Mouse (Mus musculus): ENCODE results near the gene Akr1b3. TPM values are rescaled to one million over a fixed set of nuclear protein-coding genes. Genes with fewer than 3 reads are reported as not detected.

Akr1b3 gene
- total and polyA plus RNA-seq, 2 experiments from 2014 or later, result 165 to 175 TPM

DNA sequence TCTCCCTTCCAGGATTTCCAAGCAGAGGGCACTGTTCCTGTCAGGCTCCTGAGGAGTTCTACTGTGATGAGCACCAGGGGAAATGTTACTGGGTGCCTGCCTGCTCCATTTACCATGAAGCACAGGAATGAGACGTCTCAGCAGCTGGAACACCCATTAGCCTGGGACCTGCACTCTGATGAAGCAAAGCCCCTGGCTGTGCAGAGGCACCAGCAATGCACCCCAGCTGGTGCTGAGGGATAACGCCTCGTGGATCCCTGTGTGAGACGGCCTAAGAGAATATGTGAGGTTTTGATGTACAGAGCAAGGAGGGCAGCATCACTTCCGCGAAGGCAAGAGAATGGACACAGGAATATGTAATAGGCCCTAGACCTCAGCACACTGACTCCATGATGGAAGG is 10.5 kb downstream of the Akr1b3 start:
- no peak for TF ChIP-seq EP300 (IDR thresholded peaks at IDR 0.05; ENCODE audit: low read depth)
- no peak for TF ChIP-seq CTCF (IDR thresholded peaks at IDR 0.05; ENCODE audit: low read depth)
- 91% methylated on average over 6 of the region's 6 CpGs for WGBS
- H3K4me2 ChIP-seq (ENCODE audit: low read depth, low read length), result no peak overlapping the region

DNA sequence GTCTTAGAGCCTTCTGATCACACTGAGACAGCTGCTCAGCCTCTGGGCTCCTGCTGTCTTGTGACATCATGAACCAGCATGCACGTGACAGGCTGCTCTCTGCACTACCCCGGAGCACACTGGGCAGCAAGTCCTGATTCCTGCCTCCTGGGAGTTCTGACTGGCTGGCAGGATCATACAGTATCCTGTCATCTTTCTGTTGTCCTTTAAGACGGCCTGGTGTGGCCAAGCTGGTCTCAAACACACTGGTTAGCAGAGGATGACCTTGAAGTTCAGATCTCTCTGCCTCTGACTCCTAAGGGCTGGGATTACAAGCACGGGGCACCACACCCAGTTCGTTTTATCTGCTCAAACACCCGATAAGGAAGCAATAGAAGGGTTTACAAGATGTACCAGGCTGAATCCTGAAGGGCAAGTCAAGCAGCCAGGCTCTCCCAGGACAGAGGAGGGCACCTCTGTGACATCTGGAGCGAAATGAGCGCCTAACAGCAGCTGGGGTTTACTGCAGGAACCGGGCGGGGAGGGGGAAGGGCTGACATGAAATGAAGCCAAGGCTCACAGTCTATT is 12.5 kb downstream of the Akr1b3 start:
- H3K27ac ChIP-seq (ENCODE audit: low read depth), result peak overlapping the region; percentile 62
- peaks cover 6% of the 10 kb centered on the region; the same call in 1 of the 2 replicates for H3K4me1 ChIP-seq (ENCODE audit: control insufficient read depth, insufficient read depth)
- H3K36me3 ChIP-seq (replicated peaks; ENCODE audit: control insufficient read depth, insufficient read depth, low read length), result peaks cover 49% of the 10 kb centered on the region
- DNase-seq (ENCODE audit: low spot score), result peak; percentile 27
- ATAC-seq (ENCODE audit: insufficient read depth, low read depth), result peak; percentile 80
- TF ChIP-seq CTCF (IDR thresholded peaks at IDR 0.05; ENCODE audit: low read depth) (no peak), EP300 (IDR thresholded peaks at IDR 0.05; ENCODE audit: low read depth) (no peak)
- 34% methylated on average over 10 of the region's 10 CpGs for WGBS
- no peaks in the 10 kb centered on the region for H3K27me3 ChIP-seq (ENCODE audit: control insufficient read depth, insufficient read depth, low read length)
- H3K4me2 ChIP-seq (ENCODE audit: low read depth, low read length), result no peak overlapping the region
- no peaks in the 10 kb centered on the region for H3K9me3 ChIP-seq (replicated peaks; ENCODE audit: control insufficient read depth, low read length)
- H3K9ac ChIP-seq (replicated peaks; ENCODE audit: low read depth, low read length), result no peak overlapping the region
- H3K4me3 ChIP-seq (ENCODE audit: low read depth, low read length), result no peak overlapping the region

More for the DNA sequence above, 10.5 kb downstream of the Akr1b3 start:
- no peaks in the 10 kb centered on the region for H3K9me3 ChIP-seq (replicated peaks; ENCODE audit: control insufficient read depth, low read length)
- ATAC-seq (ENCODE audit: insufficient read depth, low read depth), result no peak
- H3K27ac ChIP-seq (ENCODE audit: low read depth), result no peak overlapping the region
- no peaks in the 10 kb centered on the region for H3K27me3 ChIP-seq (ENCODE audit: control insufficient read depth, insufficient read depth, low read length)
- peaks cover 6% of the 10 kb centered on the region; the same call in 1 of the 2 replicates for H3K4me1 ChIP-seq (ENCODE audit: control insufficient read depth, insufficient read depth)
- DNase-seq (ENCODE audit: low spot score), result no peak
- no peak overlapping the region for H3K4me3 ChIP-seq (ENCODE audit: low read depth, low read length)
- peaks cover 68% of the 10 kb centered on the region for H3K36me3 ChIP-seq (replicated peaks; ENCODE audit: control insufficient read depth, insufficient read depth, low read length)
- no peak overlapping the region for H3K9ac ChIP-seq (replicated peaks; ENCODE audit: low read depth, low read length)

DNA sequence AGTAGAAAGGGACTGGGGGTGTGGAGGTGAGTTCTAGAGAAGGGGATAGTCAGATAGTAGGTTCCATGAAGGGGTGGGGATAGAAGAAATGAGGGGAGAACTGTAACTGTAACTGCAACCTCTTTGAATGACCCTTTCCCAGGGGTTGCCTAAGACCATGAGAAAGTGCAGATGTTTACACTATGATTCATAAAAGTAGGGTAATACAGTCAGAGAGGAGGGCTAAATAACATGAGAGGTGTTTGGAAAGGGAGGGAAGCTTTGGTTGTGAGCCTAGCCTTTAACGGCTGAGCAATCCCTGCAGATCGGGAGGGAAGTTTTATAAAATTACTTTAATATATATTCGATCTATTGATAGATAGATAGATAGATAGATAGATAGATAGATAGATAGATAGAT is 20.2 kb downstream of the Akr1b3 start:
- Histone ChIP-seq H3K27me3 (ENCODE audit: control insufficient read depth, insufficient read depth, low read length) (no peaks in the 10 kb centered on the region), H3K36me3 (replicated peaks; ENCODE audit: control insufficient read depth, insufficient read depth, low read length) (no peaks in the 10 kb centered on the region), H3K9me3 (replicated peaks; ENCODE audit: control insufficient read depth, low read length) (no peaks in the 10 kb centered on the region), H3K9ac (replicated peaks; ENCODE audit: low read depth, low read length) (no peak overlapping the region), H3K27ac (ENCODE audit: low read depth) (no peak overlapping the region), H3K4me2 (ENCODE audit: low read depth, low read length) (no peak overlapping the region), H3K4me3 (ENCODE audit: low read depth, low read length) (no peak overlapping the region), H3K4me1 (ENCODE audit: control insufficient read depth, insufficient read depth) (no peaks in the 10 kb centered on the region)
- no peak for ATAC-seq (ENCODE audit: insufficient read depth, low read depth)
- TF ChIP-seq EP300 (IDR thresholded peaks at IDR 0.05; ENCODE audit: low read depth) (no peak), CTCF (IDR thresholded peaks at IDR 0.05; ENCODE audit: low read depth) (no peak)
- WGBS, result 86% methylated on average over 3 of the region's 3 CpGs
- no peak for DNase-seq (ENCODE audit: low spot score)

GRCm38 (mm10) chr6:34295437-34295836 is 21.8 kb downstream of the Akr1b3 start:
- ATAC-seq (ENCODE audit: insufficient read depth, low read depth) (no peak), DNase-seq (ENCODE audit: low spot score) (no peak)
- 85% methylated on average over 9 of the region's 9 CpGs for WGBS
- Histone ChIP-seq H3K9ac (replicated peaks; ENCODE audit: low read depth, low read length) (no peak overlapping the region), H3K4me2 (ENCODE audit: low read depth, low read length) (no peak overlapping the region), H3K27me3 (ENCODE audit: control insufficient read depth, insufficient read depth, low read length) (no peaks in the 10 kb centered on the region), H3K9me3 (replicated peaks; ENCODE audit: control insufficient read depth, low read length) (no peaks in the 10 kb centered on the region), H3K27ac (ENCODE audit: low read depth) (no peak overlapping the region), H3K4me3 (ENCODE audit: low read depth, low read length) (no peak overlapping the region), H3K4me1 (ENCODE audit: control insufficient read depth, insufficient read depth) (no peaks in the 10 kb centered on the region), H3K36me3 (replicated peaks; ENCODE audit: control insufficient read depth, insufficient read depth, low read length) (no peaks in the 10 kb centered on the region)
- TF ChIP-seq EP300 (IDR thresholded peaks at IDR 0.05; ENCODE audit: low read depth) (no peak), CTCF (IDR thresholded peaks at IDR 0.05; ENCODE audit: low read depth) (no peak)

DNA sequence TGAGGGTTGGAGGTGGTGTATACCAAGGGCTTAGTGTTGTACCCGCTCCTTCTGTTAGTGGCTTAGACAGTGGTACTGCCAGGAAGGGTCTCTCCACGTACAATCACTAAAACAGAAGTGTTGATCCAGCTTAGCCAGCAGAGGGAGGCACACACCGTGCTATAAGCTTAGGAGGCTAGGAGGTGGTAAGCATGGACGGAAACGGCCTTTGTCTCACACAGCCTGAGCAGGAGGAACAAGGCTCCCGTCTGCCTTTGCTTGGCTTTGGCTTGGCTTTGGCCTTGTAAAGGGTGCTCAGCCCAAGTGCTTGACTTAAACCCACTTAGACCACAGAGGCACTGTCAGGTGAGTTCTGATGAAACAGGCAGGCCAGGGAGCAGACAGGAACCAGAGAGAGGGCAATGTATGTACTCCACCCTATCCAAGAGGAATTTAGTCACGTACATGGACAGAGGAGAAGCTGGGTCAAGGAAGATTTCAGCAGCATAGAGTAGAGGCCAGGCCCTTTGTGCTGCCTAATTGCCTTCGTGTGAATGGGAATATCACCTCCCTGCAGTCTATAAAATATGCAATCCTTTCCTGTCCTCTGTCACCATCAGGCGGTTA is 24.3 kb downstream of the Akr1b3 start:
- H3K4me1 ChIP-seq (ENCODE audit: control insufficient read depth, insufficient read depth), result no peaks in the 10 kb centered on the region
- no peak overlapping the region for H3K4me3 ChIP-seq (ENCODE audit: low read depth, low read length)
- H3K4me2 ChIP-seq (ENCODE audit: low read depth, low read length), result no peak overlapping the region
- WGBS, result 22% methylated on average over 9 of the region's 9 CpGs
- TF ChIP-seq EP300 (IDR thresholded peaks at IDR 0.05; ENCODE audit: low read depth), result no peak
- TF ChIP-seq CTCF (IDR thresholded peaks at IDR 0.05; ENCODE audit: low read depth), result peak; percentile 96
- DNase-seq (ENCODE audit: low spot score), result peak; percentile 87
- no peaks in the 10 kb centered on the region for H3K9me3 ChIP-seq (replicated peaks; ENCODE audit: control insufficient read depth, low read length)
- no peak overlapping the region for H3K27ac ChIP-seq (ENCODE audit: low read depth)
- peak; percentile 76 for ATAC-seq (ENCODE audit: insufficient read depth, low read depth)
- H3K27me3 ChIP-seq (ENCODE audit: control insufficient read depth, insufficient read depth, low read length), result no peaks in the 10 kb centered on the region
- no peak overlapping the region for H3K9ac ChIP-seq (replicated peaks; ENCODE audit: low read depth, low read length)
- H3K36me3 ChIP-seq (replicated peaks; ENCODE audit: control insufficient read depth, insufficient read depth, low read length), result no peaks in the 10 kb centered on the region
